Comparison of ENCODE assay signal across 9 mouse cellular contexts in the genomic region with DNA sequence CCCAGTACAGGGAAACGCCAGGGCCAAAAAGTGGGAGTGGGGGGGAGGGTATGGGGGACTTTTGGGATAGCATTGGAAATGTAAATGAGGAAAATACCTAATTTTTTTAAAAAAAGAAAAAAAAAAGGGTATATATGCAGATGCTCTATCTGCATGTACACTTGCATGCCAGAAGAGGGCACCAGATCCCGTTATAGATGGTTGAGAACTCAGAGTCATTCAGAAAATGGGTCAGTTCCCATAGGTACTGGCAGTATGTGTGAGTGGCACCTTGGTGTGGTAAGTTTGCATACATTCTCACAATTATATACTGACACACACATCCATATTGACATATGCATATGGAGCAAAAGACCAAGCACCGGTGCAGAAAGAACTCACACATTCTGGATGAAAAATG. TPM values are rescaled to one million over a fixed set of nuclear protein-coding genes. Genes with fewer than 3 reads are reported as not detected.
DNase-seq lines count a peak whose midpoint lies in the region; ATAC-seq and TF ChIP-seq lines count a peak whose summit lies in the region.
"Not testable (repeated sequence)": the region's sequence is repeated elsewhere in the genome, so short reads cannot be mapped to it uniquely, and the experiment has no call there.
"Had no signal": no experiment of that assay in that cellular context is flagged by ENCODE, and none has a peak within 500 bp of the region (broad histone marks: within the 10 kb centered on the region; RNA-seq: fewer than 3 reads in every experiment).

No protein-coding gene starts in this region.

- H3K27me3 ChIP-seq in G1E (ENCODE audit: insufficient read depth, low read length); heart, postnatal 0 days (ENCODE audit: control insufficient read depth, insufficient read depth, low read length): not testable (repeated sequence)

- 20% methylated on average over 3 of the region's 3 CpGs for WGBS in heart, postnatal 0 days
- 20% methylated on average over 3 of the region's 3 CpGs for WGBS in lung, adult 2 months

- H3K4me1 ChIP-seq in G1E (ENCODE audit: insufficient read depth, low read depth, low read length), result peaks cover 24% of the 10 kb centered on the region
- H3K4me1 ChIP-seq in heart, postnatal 0 days (ENCODE audit: control insufficient read depth, insufficient read depth); lung, adult 2 months (ENCODE audit: control insufficient read depth, insufficient read depth, low read length): not testable (repeated sequence)

- not testable (repeated sequence) for TF ChIP-seq EP300 in heart, postnatal 0 days (IDR thresholded peaks at IDR 0.05; ENCODE audit: low read depth)

- not testable (repeated sequence) for H3K9ac ChIP-seq in heart, postnatal 0 days (replicated peaks; ENCODE audit: low read depth, low read length)

- not testable (repeated sequence) for H3K27ac ChIP-seq in heart, postnatal 0 days (ENCODE audit: low read depth)

- peaks cover 20% of the 10 kb centered on the region for H3K36me3 ChIP-seq in G1E (replicated peaks)
- not testable (repeated sequence) for H3K36me3 ChIP-seq in heart, postnatal 0 days (replicated peaks; ENCODE audit: control insufficient read depth, insufficient read depth, low read length)

- H3K4me2 ChIP-seq in heart, postnatal 0 days (ENCODE audit: low read depth, low read length), result not testable (repeated sequence)

- TF ChIP-seq POLR2A in lung, adult 2 months (IDR thresholded peaks at IDR 0.05; ENCODE audit: borderline replicate concordance, extremely low read depth, low read depth, low read length), result not testable (repeated sequence)

- peak; percentile 63 for TF ChIP-seq CTCF in G1E (IDR thresholded peaks at IDR 0.05; ENCODE audit: low read depth, low read length)
- TF ChIP-seq CTCF in heart, postnatal 0 days (IDR thresholded peaks at IDR 0.05; ENCODE audit: low read depth), result peak; percentile 78
- TF ChIP-seq CTCF in lung, adult 2 months (IDR thresholded peaks at IDR 0.05; ENCODE audit: insufficient read depth, low read length), result peak; percentile 23; the same call in 1 of the 2 replicates

- not testable (repeated sequence) for DNase-seq in G1E (ENCODE audit: low spot score)
- peak; percentile 79 for DNase-seq in brain, adult 2 months (ENCODE audit: low read depth, low spot score)
- peak; percentile 70 for DNase-seq in embryo, embryonic 10 days (ENCODE audit: low spot score)
- peak; percentile 50 for DNase-seq in heart, postnatal 0 days (ENCODE audit: low spot score)
- DNase-seq in kidney, postnatal 36 days, result peak; percentile 51 to 75
- peak; percentile 16 for DNase-seq in lung, adult 2 months
- peak; percentile 73 for DNase-seq in retina, postnatal 1 day
- DNase-seq in thymus, postnatal 4 days, result peak; percentile 73

- not testable (repeated sequence) for H3K9me3 ChIP-seq in G1E (replicated peaks); heart, postnatal 0 days (replicated peaks; ENCODE audit: control insufficient read depth, low read length)

- not testable (repeated sequence) for ATAC-seq in G1E (ENCODE audit: extremely low read depth, insufficient number of reproducible peaks, low FRiP score, poor library complexity, severe bottlenecking); heart, postnatal 0 days (ENCODE audit: insufficient read depth, low read depth)

- H3K4me3 ChIP-seq in G1E (ENCODE audit: low read depth, low read length); heart, postnatal 0 days (ENCODE audit: low read depth, low read length); lung, adult 2 months (replicated peaks; ENCODE audit: extremely low read depth, low read depth, low read length): not testable (repeated sequence)

RNA-seq across cellular contexts. Expression of a gene that starts 3.2 kb away (rescaled TPM):
- total RNA-seq in G1E (2014; fragmentation: Nextera tagmentation) (18.2 and 19.2 TPM in 2 replicates), G1E (2017) (18.7 and 21.3 TPM in 2 replicates)
- polyA plus RNA-seq in G1E (2012), result 1.7 and 2.4 TPM in 2 replicates
- 2.8 and 9.6 TPM in 2 replicates for total RNA-seq in heart, postnatal 0 days (2014; rRNA removed; ENCODE audit: low replicate concordance)
- 14.9 and 15.8 TPM in 2 replicates for polyA plus RNA-seq in heart, postnatal 0 days (2015; fragmentation: Nextera tagmentation; extraction: Ambion mirVana)
- polyA plus RNA-seq in lung, adult 2 months (2012; rRNA removed), result 3.8 and 5.0 TPM in 2 replicates
- polyA plus RNA-seq: erythroblast, embryonic 14.5 days had no signal

RNA-seq across cellular contexts. Expression of a gene that starts 10.2 kb away (rescaled TPM):
- total RNA-seq in G1E (2014; fragmentation: Nextera tagmentation), result 42.1 and 49.6 TPM in 2 replicates
- total RNA-seq in G1E (2017), result 67.1 and 72.5 TPM in 2 replicates
- polyA plus RNA-seq in G1E (2012), result 61.8 and 68.6 TPM in 2 replicates
- total RNA-seq in heart, postnatal 0 days (2014; rRNA removed; ENCODE audit: low replicate concordance), result 178 and 179 TPM in 2 replicates
- polyA plus RNA-seq in heart, postnatal 0 days (2015; fragmentation: Nextera tagmentation; extraction: Ambion mirVana), result 58.1 and 63.1 TPM in 2 replicates
- polyA plus RNA-seq in lung, adult 2 months (2012; rRNA removed), result 195 and 264 TPM in 2 replicates

RNA-seq across cellular contexts. Expression of a gene that starts 19.3 kb away (rescaled TPM):
- 5.8 and 6.9 TPM in 2 replicates for total RNA-seq in G1E (2014; fragmentation: Nextera tagmentation)
- 6.5 and 7.4 TPM in 2 replicates for total RNA-seq in G1E (2017)
- 0.96 and 1.2 TPM in 2 replicates for polyA plus RNA-seq in G1E (2012)
- 11.4 and 13.5 TPM in 2 replicates for total RNA-seq in heart, postnatal 0 days (2014; rRNA removed; ENCODE audit: low replicate concordance)
- polyA plus RNA-seq in heart, postnatal 0 days (2015; fragmentation: Nextera tagmentation; extraction: Ambion mirVana), result 4.4 and 5.2 TPM in 2 replicates
- polyA plus RNA-seq in lung, adult 2 months (2012; rRNA removed), result 22.4 and 23.6 TPM in 2 replicates
- polyA plus RNA-seq: erythroblast, embryonic 14.5 days had no signal

RNA-seq across cellular contexts. Expression of a gene that starts 47.2 kb away (rescaled TPM):
- total RNA-seq in G1E (2014; fragmentation: Nextera tagmentation) (29.6 and 36.1 TPM in 2 replicates), G1E (2017) (26.2 and 29.2 TPM in 2 replicates)
- polyA plus RNA-seq in G1E (2012), result 62.4 and 69.9 TPM in 2 replicates
- 22.2 and 22.6 TPM in 2 replicates for total RNA-seq in heart, postnatal 0 days (2014; rRNA removed; ENCODE audit: low replicate concordance)
- polyA plus RNA-seq in heart, postnatal 0 days (2015; fragmentation: Nextera tagmentation; extraction: Ambion mirVana), result 7.8 and 8.9 TPM in 2 replicates
- polyA plus RNA-seq in lung, adult 2 months (2012; rRNA removed), result 30.3 and 35.4 TPM in 2 replicates

Comparison
In these comparisons a context has a peak if more than half of its experiments do, and no peak if none do; other contexts are left out.
1. CTCF ChIP-seq: peak in every context shown above with its lines; median percentile 78 in heart, postnatal 0 days; 63 in G1E; 23 in lung, adult 2 months.